Mouse (Mus musculus): ENCODE results near the gene Lrrc7.

The Lrrc7 gene

DNA sequence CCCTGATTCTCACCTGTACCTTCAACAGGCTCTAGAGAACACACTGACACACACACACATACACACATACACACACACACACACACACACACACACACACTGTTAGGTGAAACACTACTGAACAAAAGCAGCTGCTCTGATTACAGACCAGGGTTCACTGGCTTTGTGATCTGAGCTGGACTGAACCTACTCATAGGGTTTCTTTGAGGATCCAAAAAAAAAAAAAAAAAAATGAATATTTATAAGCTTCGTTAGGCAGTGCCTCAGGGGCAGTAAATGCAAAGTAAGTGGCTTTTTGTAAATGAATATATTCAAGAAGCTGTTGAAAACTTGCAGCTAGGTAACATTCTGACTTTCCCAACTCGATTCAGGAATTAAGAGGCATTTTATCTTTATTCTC lies 354.2 kb downstream of the Lrrc7 start:
- in situ Hi-C loops (cut with MboI; ENCODE audit: low pct_unique_long_range_greater_than_20kb in 1 of 2, low sequenced_read_pairs in 2 of 2, unreplicated experiment in 1 of 2): no loop called here

DNA sequence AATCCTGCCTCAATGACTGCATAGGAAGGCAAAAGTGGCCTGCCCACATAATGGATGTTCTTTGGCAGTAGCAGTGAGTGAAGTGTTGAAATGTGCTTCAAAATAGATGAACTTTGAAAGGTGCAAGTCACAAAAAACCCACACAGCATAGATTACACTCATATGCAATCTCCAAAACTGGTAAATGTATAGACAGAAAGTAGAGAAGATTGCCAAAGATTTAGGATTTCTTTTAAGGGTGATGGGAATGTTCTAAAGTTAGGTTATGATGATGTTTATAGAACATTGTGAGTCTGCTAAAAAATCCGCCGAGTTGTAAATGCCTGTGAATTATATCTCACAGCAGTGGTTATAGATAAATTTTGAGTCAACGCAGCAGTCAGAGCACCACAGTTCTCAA lies 359.2 kb downstream of the Lrrc7 start:
- in situ Hi-C loops (cut with MboI; ENCODE audit: low pct_unique_long_range_greater_than_20kb in 1 of 2, low sequenced_read_pairs in 2 of 2, unreplicated experiment in 1 of 2): no loop called here

DNA sequence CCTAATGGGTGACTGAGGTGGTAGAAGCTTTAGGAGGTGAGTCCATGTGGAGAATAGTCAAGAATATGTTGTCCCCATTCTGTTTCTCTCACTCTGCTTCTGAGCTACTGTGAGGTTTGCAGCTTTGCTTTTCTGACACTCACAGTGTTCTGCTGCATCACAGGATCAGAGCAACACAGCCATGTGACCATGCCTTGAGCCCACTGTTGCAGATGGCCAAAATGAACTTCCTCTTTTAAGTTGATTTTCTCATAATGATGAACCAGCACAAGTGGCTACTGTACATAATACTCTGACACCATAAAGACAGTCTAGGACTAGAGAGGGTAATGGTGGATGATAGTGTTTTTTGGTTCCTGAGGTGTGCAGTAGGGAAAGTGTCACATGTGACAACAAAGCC lies 366.6 kb downstream of the Lrrc7 start:
- in situ Hi-C loops (cut with MboI; ENCODE audit: low pct_unique_long_range_greater_than_20kb in 1 of 2, low sequenced_read_pairs in 2 of 2, unreplicated experiment in 1 of 2): no loop called here

DNA sequence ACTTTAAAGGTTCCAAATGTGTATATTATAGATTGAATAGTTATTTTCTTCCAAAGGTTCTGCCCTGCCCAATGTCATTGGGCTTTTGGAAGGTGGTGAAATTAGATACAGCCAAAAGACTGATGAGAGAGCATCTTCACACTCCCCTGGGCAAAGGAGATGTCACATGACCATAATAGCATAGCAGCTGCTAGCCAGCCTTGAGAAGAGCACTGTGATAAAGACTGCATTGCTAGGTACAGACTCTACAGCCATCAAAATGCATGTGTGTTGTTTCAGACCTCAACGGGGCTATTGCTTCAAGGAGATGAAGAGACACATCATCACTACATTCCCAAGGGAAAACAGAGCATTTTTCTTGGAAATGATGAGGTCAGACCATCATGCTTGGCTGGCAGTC lies 368.8 kb downstream of the Lrrc7 start:
- in situ Hi-C loops (cut with MboI; ENCODE audit: low pct_unique_long_range_greater_than_20kb in 1 of 2, low sequenced_read_pairs in 2 of 2, unreplicated experiment in 1 of 2): no loop called here

DNA sequence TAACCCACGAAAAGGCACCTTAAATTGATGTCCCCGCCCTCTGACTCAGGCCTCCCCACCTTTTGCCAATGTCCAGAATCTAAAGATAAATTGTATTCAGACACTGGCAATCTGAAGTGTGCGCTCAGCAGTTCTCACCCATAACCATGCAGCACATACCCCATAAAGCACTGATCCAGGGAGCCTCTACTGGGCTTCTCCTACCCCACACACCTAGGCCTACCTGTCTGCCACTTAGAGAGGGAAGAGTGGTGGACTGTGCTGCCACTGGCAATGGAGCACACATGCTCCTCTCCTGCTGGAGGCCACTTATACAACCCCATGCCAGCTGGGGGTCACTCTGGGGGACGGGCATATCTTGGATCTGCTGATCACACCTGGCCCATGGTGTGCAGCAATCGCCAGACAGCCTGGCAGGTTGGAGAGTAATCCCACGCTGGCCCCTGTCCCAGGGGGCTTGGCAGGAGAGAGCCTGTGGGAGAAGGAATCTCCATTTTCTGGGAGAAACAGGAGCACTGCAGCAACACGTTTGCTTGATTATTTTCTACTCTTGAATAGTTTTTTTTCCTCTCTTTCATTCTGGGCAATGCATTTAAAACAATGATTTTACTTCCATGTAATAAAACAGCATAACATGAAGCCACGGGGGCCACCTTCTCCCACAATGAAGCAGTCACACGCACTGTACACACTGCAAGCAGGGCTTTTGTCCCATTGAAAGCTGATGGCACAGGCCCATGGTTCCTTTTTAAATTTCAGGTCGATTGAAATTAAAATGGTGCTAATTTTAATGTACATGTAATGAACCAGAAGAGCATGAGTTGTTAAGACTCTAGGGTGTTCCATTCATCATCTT lies 386.9 kb downstream of the Lrrc7 start:
- in situ Hi-C loops (cut with MboI; ENCODE audit: low pct_unique_long_range_greater_than_20kb in 1 of 2, low sequenced_read_pairs in 2 of 2, unreplicated experiment in 1 of 2): no loop called here

DNA sequence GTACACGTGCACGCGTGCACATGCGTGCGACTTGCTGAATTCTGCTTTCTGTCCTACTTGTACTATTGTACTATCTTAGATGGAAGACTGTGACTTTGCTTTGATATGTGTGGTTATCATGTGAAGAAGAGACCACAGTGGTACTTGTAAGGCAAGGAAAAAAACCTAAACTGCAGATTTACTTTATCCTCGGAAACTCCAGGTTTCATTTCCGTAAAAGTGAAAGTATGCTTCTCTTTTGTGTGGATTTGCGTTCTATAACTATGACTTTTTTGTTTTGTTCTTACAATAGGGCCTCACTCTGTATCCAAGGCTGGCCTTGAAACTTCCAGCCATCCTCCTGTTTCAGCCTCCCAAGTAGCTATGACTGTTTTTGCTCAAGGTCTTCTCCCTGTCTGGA lies 392.8 kb downstream of the Lrrc7 start:
- in situ Hi-C loops (cut with MboI; ENCODE audit: low pct_unique_long_range_greater_than_20kb in 1 of 2, low sequenced_read_pairs in 2 of 2, unreplicated experiment in 1 of 2): no loop called here

DNA sequence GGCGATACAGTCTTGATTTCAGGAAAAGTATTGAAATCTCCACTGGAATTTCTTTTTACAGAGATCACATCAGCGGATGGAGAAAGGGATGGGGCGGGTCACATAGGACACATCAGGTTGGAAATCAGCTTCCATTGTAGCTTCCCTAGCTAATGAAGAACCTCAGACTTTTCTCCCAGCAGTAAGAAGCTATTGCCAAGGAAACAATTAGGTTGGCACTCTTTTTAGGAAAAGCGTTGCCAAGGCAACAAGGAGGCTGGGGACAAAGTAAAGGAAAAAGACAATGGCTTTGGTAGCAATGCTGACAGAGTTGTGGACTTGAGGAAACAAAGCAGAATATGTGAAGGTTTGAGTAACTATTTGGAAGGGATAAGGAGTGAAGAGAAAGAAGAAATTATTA lies 393.6 kb downstream of the Lrrc7 start:
- in situ Hi-C loops (cut with MboI; ENCODE audit: low pct_unique_long_range_greater_than_20kb in 1 of 2, low sequenced_read_pairs in 2 of 2, unreplicated experiment in 1 of 2): no loop called here

DNA sequence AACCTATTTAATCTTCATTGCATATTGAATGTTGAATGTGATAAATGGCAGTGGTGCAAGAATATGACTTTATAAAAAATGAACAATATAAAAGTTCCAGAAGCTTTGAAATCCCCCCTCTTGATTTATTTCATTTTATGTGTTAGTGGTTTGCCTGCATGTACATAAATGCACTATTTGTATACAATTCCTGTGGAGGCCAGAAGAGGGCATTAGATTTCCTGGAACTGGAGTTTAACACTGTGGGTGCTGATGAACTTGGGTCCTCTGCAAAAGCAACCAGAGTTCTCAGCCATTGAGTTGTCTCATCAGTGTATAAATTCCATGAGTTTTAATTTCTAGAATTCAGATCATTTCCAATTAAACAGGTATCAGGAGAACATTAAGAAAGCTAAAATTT lies 397.0 kb downstream of the Lrrc7 start:
- in situ Hi-C loops (cut with MboI; ENCODE audit: low pct_unique_long_range_greater_than_20kb in 1 of 2, low sequenced_read_pairs in 2 of 2, unreplicated experiment in 1 of 2): no loop called here

DNA sequence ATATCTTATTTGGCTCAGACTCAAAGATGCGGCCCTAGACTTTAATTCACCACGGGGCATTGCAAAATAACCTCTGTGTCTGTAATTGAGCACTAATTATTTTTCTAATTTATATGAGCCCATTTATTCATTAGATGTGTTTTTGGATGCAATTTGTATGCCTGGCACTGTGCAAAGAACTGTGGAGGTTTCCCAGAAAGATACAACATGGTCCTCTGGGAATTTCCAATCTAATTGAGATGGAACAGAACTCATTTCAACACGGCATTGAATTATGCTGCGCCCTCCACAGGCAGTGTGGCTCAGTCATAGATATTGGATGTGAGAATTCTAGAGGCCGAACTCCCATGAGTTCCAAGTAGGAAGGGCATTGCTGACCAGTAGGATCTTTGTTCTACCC lies 397.6 kb downstream of the Lrrc7 start:
- in situ Hi-C loops (cut with MboI; ENCODE audit: low pct_unique_long_range_greater_than_20kb in 1 of 2, low sequenced_read_pairs in 2 of 2, unreplicated experiment in 1 of 2): no loop called here

DNA sequence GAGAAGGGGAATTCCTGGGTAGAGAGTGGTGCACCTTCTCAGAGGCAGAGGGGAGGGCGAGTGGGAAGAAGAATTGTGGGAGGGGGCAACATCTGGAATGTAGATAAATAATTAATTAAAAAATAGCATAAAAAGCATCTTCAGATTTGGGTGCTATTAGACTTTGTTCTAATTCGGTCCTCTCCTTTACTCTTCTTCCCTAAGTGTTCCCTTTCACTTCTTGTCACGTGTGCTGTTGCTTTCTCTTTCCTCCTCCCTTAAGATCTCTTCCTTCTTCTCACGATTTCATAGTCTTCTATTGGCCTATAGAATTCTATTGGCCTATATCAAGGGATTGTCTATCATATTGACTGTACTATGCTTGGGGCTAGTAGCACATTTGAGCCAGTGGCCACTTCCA lies 398.9 kb downstream of the Lrrc7 start:
- in situ Hi-C loops (cut with MboI; ENCODE audit: low pct_unique_long_range_greater_than_20kb in 1 of 2, low sequenced_read_pairs in 2 of 2, unreplicated experiment in 1 of 2): no loop called here

DNA sequence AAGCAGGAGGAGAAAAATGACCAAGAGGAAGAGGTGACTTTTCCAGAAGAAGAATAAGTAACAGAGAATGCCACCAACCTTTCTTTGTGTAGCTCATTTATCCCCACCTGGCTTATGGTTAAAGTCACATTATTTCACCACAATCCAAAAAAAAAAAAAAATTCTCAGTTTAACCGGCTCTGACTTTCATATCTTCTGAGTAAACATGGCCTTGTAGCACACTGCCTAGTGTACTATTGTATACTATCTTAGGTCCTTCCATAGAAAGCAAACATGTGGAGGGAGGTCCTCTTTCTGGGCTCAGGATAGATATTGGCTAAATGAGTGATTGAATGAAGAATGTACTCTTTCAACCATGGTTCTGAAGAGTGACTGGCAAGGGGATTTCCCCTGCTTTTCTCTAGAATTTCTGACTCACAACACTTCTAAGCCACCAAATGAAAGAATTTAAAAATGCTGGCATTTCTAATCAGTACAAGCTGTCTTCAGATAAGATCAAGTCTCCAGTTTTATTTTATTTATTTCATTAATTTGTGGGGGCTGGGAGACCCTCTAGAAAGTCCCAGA lies 400.0 kb downstream of the Lrrc7 start:
- in situ Hi-C loops (cut with MboI; ENCODE audit: low pct_unique_long_range_greater_than_20kb in 1 of 2, low sequenced_read_pairs in 2 of 2, unreplicated experiment in 1 of 2): no loop called here

DNA sequence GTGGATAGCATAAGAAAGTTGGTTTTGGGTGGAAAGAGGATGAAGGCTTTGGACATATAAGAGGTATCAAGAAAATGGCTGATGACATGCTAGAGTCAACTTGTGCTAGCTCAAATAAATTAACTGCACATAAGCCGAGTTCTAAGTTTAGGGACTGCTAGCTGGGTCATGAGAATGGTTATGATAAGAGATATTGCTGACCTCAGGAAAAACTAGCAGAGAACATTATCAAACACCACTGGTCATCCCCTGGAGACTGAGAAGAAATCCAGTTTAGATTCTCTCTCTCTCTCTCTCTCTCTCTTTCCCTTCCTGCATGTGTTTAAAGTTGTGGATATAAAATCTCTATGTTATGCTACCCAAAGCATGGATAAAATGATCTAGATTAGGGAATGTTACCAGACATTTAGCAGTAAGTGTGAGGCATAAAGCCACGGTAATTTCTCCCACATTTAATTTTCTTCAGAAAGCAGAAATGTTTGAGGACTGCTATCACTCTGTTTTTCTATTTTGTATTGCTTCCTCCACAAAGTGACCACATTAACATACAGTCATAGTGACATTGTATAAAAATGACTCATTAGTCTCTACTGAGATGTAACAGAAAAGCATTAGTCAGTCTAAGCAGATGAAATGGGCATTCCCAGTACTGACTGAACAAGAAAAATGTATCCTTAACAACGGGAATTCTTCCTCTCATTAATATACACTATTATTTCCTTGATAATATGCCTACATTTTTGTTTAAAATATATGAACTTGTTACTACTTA lies 406.3 kb downstream of the Lrrc7 start:
- in situ Hi-C loops (cut with MboI; ENCODE audit: low pct_unique_long_range_greater_than_20kb in 1 of 2, low sequenced_read_pairs in 2 of 2, unreplicated experiment in 1 of 2): no loop called here

DNA sequence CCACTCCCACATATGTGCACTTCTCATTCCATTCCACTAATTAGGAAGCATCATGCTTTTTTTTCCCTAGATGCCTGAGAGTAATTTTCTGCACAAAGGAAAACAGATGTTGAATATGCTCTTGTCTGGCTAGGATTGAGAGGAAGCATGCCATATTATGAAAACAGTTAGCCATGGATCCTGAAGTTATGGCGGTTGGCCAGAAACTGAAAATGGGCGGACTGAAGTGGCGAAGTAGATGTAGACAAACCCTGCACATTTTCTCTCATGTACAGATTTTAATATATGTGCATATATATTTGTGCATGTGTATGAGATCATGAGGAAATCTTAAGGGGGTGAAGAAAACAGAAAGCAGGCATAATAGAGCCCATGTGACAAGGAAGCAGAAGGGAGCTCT lies 407.9 kb downstream of the Lrrc7 start:
- in situ Hi-C loops (cut with MboI; ENCODE audit: low pct_unique_long_range_greater_than_20kb in 1 of 2, low sequenced_read_pairs in 2 of 2, unreplicated experiment in 1 of 2): no loop called here

DNA sequence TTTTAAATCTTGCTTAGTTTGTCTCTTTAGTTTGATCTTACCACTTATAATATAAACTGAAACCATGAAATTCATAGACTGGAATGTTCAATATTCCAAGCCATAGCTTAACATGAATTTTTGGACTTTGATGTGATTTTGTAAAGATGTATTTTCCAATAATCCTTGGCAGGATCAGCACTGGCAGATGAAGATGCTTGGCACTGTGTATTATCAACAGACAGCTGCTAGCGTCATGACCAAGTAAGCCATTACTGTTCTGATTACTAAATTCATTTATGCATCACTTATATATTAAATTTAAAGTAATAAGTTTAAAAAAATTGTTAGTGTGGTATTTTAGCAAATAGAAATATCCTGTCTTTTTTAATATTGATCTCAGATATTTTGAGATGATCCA lies 413.0 kb downstream of the Lrrc7 start:
- in situ Hi-C loops (cut with MboI; ENCODE audit: low pct_unique_long_range_greater_than_20kb in 1 of 2, low sequenced_read_pairs in 2 of 2, unreplicated experiment in 1 of 2): no loop called here

DNA sequence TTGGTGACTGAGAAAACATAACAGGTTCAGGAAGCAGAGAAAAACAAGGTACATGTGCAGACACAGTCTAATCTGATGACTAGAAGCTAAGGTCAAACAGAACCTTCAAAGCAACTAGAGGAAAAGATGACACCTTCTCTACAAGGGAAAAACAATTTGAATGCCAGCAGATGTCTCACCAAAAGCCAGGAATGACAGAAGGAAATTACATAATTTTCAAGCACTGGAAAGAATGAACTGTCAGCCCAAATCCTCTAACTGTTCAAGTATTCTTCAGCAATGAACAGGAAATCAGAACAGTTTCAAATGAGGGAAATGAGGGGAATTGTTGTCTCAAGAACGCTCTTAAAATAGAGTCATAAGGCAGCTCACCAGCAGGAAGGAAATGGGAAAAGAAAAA lies 421.4 kb downstream of the Lrrc7 start:
- in situ Hi-C loops (cut with MboI; ENCODE audit: low pct_unique_long_range_greater_than_20kb in 1 of 2, low sequenced_read_pairs in 2 of 2, unreplicated experiment in 1 of 2): no loop called here

DNA sequence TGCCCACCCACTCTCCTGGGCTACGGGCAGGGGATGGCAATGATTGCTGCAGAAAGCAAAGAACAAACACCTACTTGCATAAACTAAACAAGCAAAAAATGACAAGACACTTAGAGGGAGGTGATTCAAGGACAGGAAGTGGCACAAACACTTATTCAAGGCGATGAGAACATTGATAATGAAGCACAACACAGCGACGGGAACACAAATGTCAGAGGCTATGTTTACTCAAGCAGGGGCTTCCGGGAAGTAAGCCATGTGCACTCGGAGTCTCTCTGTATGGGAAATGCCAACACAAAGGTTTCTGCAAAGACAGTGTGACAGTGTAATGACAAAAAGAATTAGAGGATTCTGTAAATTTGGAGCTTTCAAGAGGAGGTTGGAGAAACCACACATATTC lies 424.2 kb downstream of the Lrrc7 start:
- in situ Hi-C loops (cut with MboI; ENCODE audit: low pct_unique_long_range_greater_than_20kb in 1 of 2, low sequenced_read_pairs in 2 of 2, unreplicated experiment in 1 of 2): no loop called here

DNA sequence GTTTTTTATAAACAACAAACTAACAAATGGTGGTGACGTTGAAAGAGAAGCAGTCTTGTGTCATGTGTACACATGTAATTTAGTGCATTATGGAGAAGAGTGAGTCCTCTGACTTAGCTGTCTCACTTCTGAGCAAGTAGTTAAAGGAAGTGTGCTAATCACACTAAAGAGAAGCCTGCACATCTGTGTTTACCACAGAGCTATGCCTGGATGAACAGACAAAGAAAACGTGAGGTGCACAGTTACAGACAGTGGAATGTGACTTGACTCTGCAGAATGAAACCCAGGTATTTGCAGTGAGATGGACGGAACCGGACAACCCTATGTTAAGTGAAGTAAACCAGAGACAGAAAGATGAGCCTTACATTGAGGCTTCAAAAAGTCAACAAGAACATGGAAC lies 430.3 kb downstream of the Lrrc7 start:
- in situ Hi-C loops (cut with MboI; ENCODE audit: low pct_unique_long_range_greater_than_20kb in 1 of 2, low sequenced_read_pairs in 2 of 2, unreplicated experiment in 1 of 2): no loop called here

DNA sequence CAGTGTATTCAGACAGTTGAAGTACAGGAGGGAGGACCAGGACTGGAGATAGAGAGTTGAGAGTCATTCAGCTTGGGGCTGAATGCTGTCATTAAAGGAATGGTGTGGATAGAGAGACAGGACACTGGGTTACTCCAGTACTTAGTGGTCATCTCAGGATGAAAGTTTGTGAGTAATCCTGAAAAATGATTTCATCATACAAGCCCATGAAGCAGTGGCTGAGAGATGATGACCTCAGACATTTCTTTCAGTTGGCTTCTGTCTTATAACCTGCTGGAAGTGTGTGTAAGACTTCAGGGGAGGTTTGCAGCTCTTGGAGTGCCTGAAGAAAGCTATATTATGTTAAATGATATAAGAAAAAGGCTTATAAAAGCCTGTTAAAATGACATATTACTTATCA lies 430.8 kb downstream of the Lrrc7 start:
- in situ Hi-C loops (cut with MboI; ENCODE audit: low pct_unique_long_range_greater_than_20kb in 1 of 2, low sequenced_read_pairs in 2 of 2, unreplicated experiment in 1 of 2): no loop called here

DNA sequence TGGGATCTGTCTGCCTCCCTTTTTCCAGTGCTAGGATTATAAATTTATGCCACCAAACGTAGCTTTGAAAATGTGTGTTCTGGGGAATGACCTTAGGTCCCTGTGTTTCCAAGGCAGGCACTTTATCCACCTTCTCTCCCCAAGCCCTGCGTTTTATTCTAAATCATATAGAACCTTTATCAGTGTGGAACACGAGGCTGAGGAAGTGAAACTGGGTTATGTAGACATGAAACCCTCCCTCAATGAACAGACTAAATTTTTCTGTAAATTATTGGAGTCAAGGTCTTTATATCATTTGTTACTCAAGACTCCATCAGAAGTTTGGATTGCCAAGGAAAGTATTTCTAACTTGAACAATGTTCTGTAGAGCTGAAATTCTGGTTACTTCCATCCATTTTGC lies 439.1 kb downstream of the Lrrc7 start:
- in situ Hi-C loops (cut with MboI; ENCODE audit: low pct_unique_long_range_greater_than_20kb in 1 of 2, low sequenced_read_pairs in 2 of 2, unreplicated experiment in 1 of 2): no loop called here

DNA sequence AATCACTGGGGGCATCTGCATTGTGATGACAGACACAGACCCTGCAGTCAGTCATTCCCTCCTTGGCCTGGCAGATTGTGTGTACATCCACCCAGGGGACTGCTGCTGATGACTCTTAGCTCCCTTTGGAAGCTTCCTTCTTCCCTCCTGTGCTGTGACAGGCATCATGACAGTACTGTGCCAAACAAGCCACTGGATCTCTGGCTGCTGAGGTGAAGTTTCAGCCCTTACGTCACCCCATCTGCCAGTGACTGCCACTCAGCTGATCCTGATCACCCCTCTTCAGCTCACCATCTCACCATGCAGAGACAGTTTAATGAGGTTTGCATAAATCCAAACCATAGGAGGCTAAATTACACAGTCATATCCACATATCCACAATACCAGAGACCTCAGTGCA lies 456.8 kb downstream of the Lrrc7 start:
- in situ Hi-C loops (cut with MboI; ENCODE audit: low pct_unique_long_range_greater_than_20kb in 1 of 2, low sequenced_read_pairs in 2 of 2, unreplicated experiment in 1 of 2): no loop called here

Measured in mouse embryonic stem cell (cell line).